Mouse (Mus musculus) G1E (cell line): ENCODE results near the gene Lrrc66.

Experiments used
- CTCF ChIP-seq: IDR thresholded peaks from 2 replicates; pipeline ENCODE4 v1.5.1; 2012; ENCODE audit warnings: low read depth, low read length, inconsistent platforms, mixed read lengths
- TAL1 ChIP-seq: conservative IDR thresholded peaks from 2 replicates; pipeline ENCODE4 v1.6.1; 2012; ENCODE audit warnings: low read depth, low read length, inconsistent platforms, mixed read lengths

GRCm38 (mm10) chr5:73641058-73641457, 8.7 kb upstream of the Lrrc66 start:
- TF ChIP-seq TAL1 (no peak), CTCF (no peak)
